Mouse (Mus musculus) stomach, postnatal 0 days (tissue): Measurements from ENCODE around the gene Robo2.

Experiments used
- CTCF ChIP-seq: IDR thresholded peaks from 2 replicates; pipeline ENCODE4 v1.5.1; 2016; ENCODE audit warnings: antibody characterized with exemption, low read depth, mild to moderate bottlenecking, moderate library complexity
- EP300 ChIP-seq: optimal IDR thresholded peaks from 2 replicates; pipeline ENCODE3; 2016; ENCODE audit warnings: antibody characterized with exemption

- no peak for TF ChIP-seq CTCF
- no peak for TF ChIP-seq EP300
Observed at GRCm38 (mm10) chr16:73908504-73908903, 503.1 kb downstream of the Robo2 start.
